In genomic region chr19:45018351-45018831, GRCm38 (mm10) we compare ENCODE assay signal across 8 mouse cellular contexts. TPM values are rescaled to one million over a fixed set of nuclear protein-coding genes. Genes with fewer than 3 reads are reported as not detected.
DNase-seq lines count a peak whose midpoint lies in the region; ATAC-seq lines count a peak whose summit lies in the region.

No protein-coding gene starts in this region.

- ATAC-seq in limb, embryonic 15.5 days (ENCODE audit: insufficient number of reproducible peaks, low FRiP score, low TSS enrichment, low read depth) = no peak
- peak; percentile 3 for ATAC-seq in neural tube, embryonic 14.5 days (ENCODE audit: low read depth)
- ATAC-seq in erythroid progenitor cell, adult 5-6 weeks (replicated peaks; ENCODE audit: low FRiP score, poor library complexity, severe bottlenecking) = no peak

- H3K27ac ChIP-seq in limb, embryonic 15.5 days = peak overlapping the region; percentile 99
- peak overlapping the region; percentile 94 for H3K27ac ChIP-seq in neural tube, embryonic 14.5 days (ENCODE audit: low read depth, low read length)

- no peaks in the 10 kb centered on the region for H3K27me3 ChIP-seq in limb, embryonic 15.5 days
- no peaks in the 10 kb centered on the region for H3K27me3 ChIP-seq in neural tube, embryonic 14.5 days (ENCODE audit: control insufficient read depth, insufficient read depth, low read length)

- H3K36me3 ChIP-seq in limb, embryonic 15.5 days = peaks cover 17% of the 10 kb centered on the region
- 0 out of 2 replicates have a peak, but pooled peaks cover under 1% of the 10 kb centered on the region for H3K36me3 ChIP-seq in neural tube, embryonic 14.5 days (ENCODE audit: control insufficient read depth, insufficient read depth, low read length)

- DNase-seq in kidney, adult 18-20 months = peak; percentile 49
- DNase-seq in kidney, postnatal 14 days = no peak
- DNase-seq in embryo, embryonic 10.5 days (ENCODE audit: low spot score) = peak; percentile 72
- DNase-seq in heart, postnatal 36 days = peak; percentile 53 to 63
- DNase-seq in urinary bladder, adult 2 months (ENCODE audit: low spot score) = no peak

- no peaks in the 10 kb centered on the region for H3K9me3 ChIP-seq in limb, embryonic 15.5 days
- no peaks in the 10 kb centered on the region for H3K9me3 ChIP-seq in neural tube, embryonic 14.5 days (ENCODE audit: control insufficient read depth, low read length)

- H3K4me1 ChIP-seq in limb, embryonic 15.5 days = peaks cover 67% of the 10 kb centered on the region
- peaks cover 38% of the 10 kb centered on the region for H3K4me1 ChIP-seq in neural tube, embryonic 14.5 days (ENCODE audit: control insufficient read depth, insufficient read depth, low read length)

- H3K4me3 ChIP-seq in limb, embryonic 15.5 days = peak overlapping the region; percentile 67
- H3K4me3 ChIP-seq in neural tube, embryonic 14.5 days (ENCODE audit: low read depth, low read length) = peak overlapping the region; percentile 62

- H3K4me2 ChIP-seq in limb, embryonic 15.5 days = peak overlapping the region; percentile 90
- peak overlapping the region; percentile 91 for H3K4me2 ChIP-seq in neural tube, embryonic 14.5 days (ENCODE audit: low read depth, low read length)

- 2% methylated on average over 13 of the region's 13 CpGs for WGBS in limb, embryonic 15.5 days
- WGBS in neural tube, embryonic 14.5 days = under 1% methylated on average over 12 of the region's 13 CpGs

- H3K9ac ChIP-seq in limb, embryonic 15.5 days = peak overlapping the region; percentile 70
- peak overlapping the region; percentile 72 for H3K9ac ChIP-seq in neural tube, embryonic 14.5 days (replicated peaks; ENCODE audit: low read depth, low read length)

- intact Hi-C loops in heart, postnatal 36 days (cut with DNase I) = loop anchor here (5.0 kb wide), 2 partner anchors 59 to 1379 kb away; partner anchors contain the start of genes Actr1a, Kazald1 and Sufu

RNA-seq across cellular contexts. Expression of gene Lzts2, which starts 4.2 kb away (rescaled TPM):
- 10 to 100 TPM; 61.0 to 69.7 TPM for total RNA-seq in heart, postnatal 36 days (2021)
- 66.8 and 68.3 TPM in 2 replicates for polyA plus RNA-seq in limb, embryonic 15.5 days (2015; fragmentation: Nextera tagmentation; extraction: Ambion mirVana)
- polyA plus RNA-seq in neural tube, embryonic 14.5 days (2014; fragmentation: Nextera tagmentation; extraction: Ambion mirVana) = 16.1 and 20.3 TPM in 2 replicates
- 3.8 TPM in 1 of 2 replicates, not detected in the other for total RNA-seq in erythroid progenitor cell, adult 5-6 weeks (2015; ENCODE audit: low replicate concordance)
- 1.4 and 2.2 TPM in 2 replicates for total RNA-seq in erythroid progenitor cell, adult 5-6 weeks (2017; ENCODE audit: low replicate concordance)
- 54.3 and 71.9 TPM in 2 replicates for polyA plus RNA-seq in urinary bladder, adult 2 months (2012; rRNA removed)

RNA-seq across cellular contexts. Expression of gene Mrpl43, which starts 12.1 kb away (rescaled TPM):
- total RNA-seq in heart, postnatal 36 days (2021) = 10 to 100 TPM; 48.6 to 52.3 TPM
- 62.5 and 65.1 TPM in 2 replicates for polyA plus RNA-seq in limb, embryonic 15.5 days (2015; fragmentation: Nextera tagmentation; extraction: Ambion mirVana)
- polyA plus RNA-seq in neural tube, embryonic 14.5 days (2014; fragmentation: Nextera tagmentation; extraction: Ambion mirVana) = 82.0 and 88.0 TPM in 2 replicates
- 15.5 and 19.3 TPM in 2 replicates for total RNA-seq in erythroid progenitor cell, adult 5-6 weeks (2015; ENCODE audit: low replicate concordance)
- total RNA-seq in erythroid progenitor cell, adult 5-6 weeks (2017; ENCODE audit: low replicate concordance) = 8.4 and 11.4 TPM in 2 replicates
- 54.6 and 64.0 TPM in 2 replicates for polyA plus RNA-seq in urinary bladder, adult 2 months (2012; rRNA removed)

RNA-seq across cellular contexts. Expression of gene Twnk, which starts 12.9 kb away (rescaled TPM):
- total RNA-seq in heart, postnatal 36 days (2021) = 10 to 100 TPM; 29.8 to 30.2 TPM
- 19.6 and 19.8 TPM in 2 replicates for polyA plus RNA-seq in limb, embryonic 15.5 days (2015; fragmentation: Nextera tagmentation; extraction: Ambion mirVana)
- 10.2 and 12.8 TPM in 2 replicates for polyA plus RNA-seq in neural tube, embryonic 14.5 days (2014; fragmentation: Nextera tagmentation; extraction: Ambion mirVana)
- total RNA-seq in erythroid progenitor cell, adult 5-6 weeks (2015; ENCODE audit: low replicate concordance) = 2.9 and 4.3 TPM in 2 replicates
- 1.4 and 2.0 TPM in 2 replicates for total RNA-seq in erythroid progenitor cell, adult 5-6 weeks (2017; ENCODE audit: low replicate concordance)
- 11.1 and 13.9 TPM in 2 replicates for polyA plus RNA-seq in urinary bladder, adult 2 months (2012; rRNA removed)

RNA-seq across cellular contexts. Expression of gene Pdzd7, which starts 27.1 kb away (rescaled TPM):
- total RNA-seq in heart, postnatal 36 days (2021) = under 1 TPM; 0.11 to 0.19 TPM
- 0.16 and 0.37 TPM in 2 replicates for polyA plus RNA-seq in limb, embryonic 15.5 days (2015; fragmentation: Nextera tagmentation; extraction: Ambion mirVana)
- 2.3 and 2.5 TPM in 2 replicates for polyA plus RNA-seq in neural tube, embryonic 14.5 days (2014; fragmentation: Nextera tagmentation; extraction: Ambion mirVana)
- total RNA-seq in erythroid progenitor cell, adult 5-6 weeks (2015; ENCODE audit: low replicate concordance) = not detected in 2 replicates
- not detected in 2 replicates for total RNA-seq in erythroid progenitor cell, adult 5-6 weeks (2017; ENCODE audit: low replicate concordance)
- polyA plus RNA-seq in urinary bladder, adult 2 months (2012; rRNA removed) = 0.99 and 1.1 TPM in 2 replicates

RNA-seq across cellular contexts. Expression of gene Sfxn3, which starts 28.9 kb away (rescaled TPM):
- total RNA-seq in heart, postnatal 36 days (2021) = 10 to 100 TPM; 11.6 to 14.2 TPM
- polyA plus RNA-seq in limb, embryonic 15.5 days (2015; fragmentation: Nextera tagmentation; extraction: Ambion mirVana) = 33.8 and 36.9 TPM in 2 replicates
- 73.7 and 79.6 TPM in 2 replicates for polyA plus RNA-seq in neural tube, embryonic 14.5 days (2014; fragmentation: Nextera tagmentation; extraction: Ambion mirVana)
- 1.4 and 4.6 TPM in 2 replicates for total RNA-seq in erythroid progenitor cell, adult 5-6 weeks (2015; ENCODE audit: low replicate concordance)
- 1.6 and 3.3 TPM in 2 replicates for total RNA-seq in erythroid progenitor cell, adult 5-6 weeks (2017; ENCODE audit: low replicate concordance)
- polyA plus RNA-seq in urinary bladder, adult 2 months (2012; rRNA removed) = 46.3 and 51.2 TPM in 2 replicates

Comparison
In these comparisons a context has a peak if more than half of its experiments do, and no peak if none do; other contexts are left out.
1. DNase-seq: peak in kidney, adult 18-20 months (single experiment), embryo, embryonic 10.5 days (single experiment) and heart, postnatal 36 days (2 of 2); none in kidney, postnatal 14 days (single experiment) and urinary bladder, adult 2 months (single experiment).